Mouse (Mus musculus): Measurements from ENCODE around the gene Wdcp.
"Not testable (repeated sequence)": the region's sequence is repeated elsewhere in the genome, so short reads cannot be mapped to it uniquely, and the experiment has no call there.

The Wdcp gene

GRCm38 (mm10) chr12:4868924-4869323 lies 25.8 kb downstream of the Wdcp start:
- DNase-seq (ENCODE audit: low read depth, low spot score), result no peak

- DNase-seq (ENCODE audit: low read depth, low spot score), result no peak
These were observed 28.2 kb downstream of the Wdcp start for GRCm38 (mm10) chr12:4871260-4871659.

GRCm38 (mm10) chr12:4872273-4872672 lies 29.2 kb downstream of the Wdcp start:
- peak; percentile 28 for DNase-seq (ENCODE audit: low read depth, low spot score)

GRCm38 (mm10) chr12:4872983-4873477 lies 29.9 kb downstream of the Wdcp start:
- peak; percentile 68 for DNase-seq (ENCODE audit: low read depth, low spot score)

- no peak for DNase-seq (ENCODE audit: low read depth, low spot score)
These were observed 30.4 kb downstream of the Wdcp start for GRCm38 (mm10) chr12:4873531-4873930.

- peak; percentile 84 for DNase-seq (ENCODE audit: low read depth, low spot score)
These were observed 31.2 kb downstream of the Wdcp start, which contains the start of gene Mfsd2b for GRCm38 (mm10) chr12:4874161-4874927. Gene Mfsd2b (minus strand): TSS chr12:4874359.

- DNase-seq (ENCODE audit: low read depth, low spot score), result no peak
These were observed 32.5 kb downstream of the Wdcp start for GRCm38 (mm10) chr12:4875623-4876022.

GRCm38 (mm10) chr12:4878296-4878783 lies 35.2 kb downstream of the Wdcp start:
- DNase-seq (ENCODE audit: low read depth, low spot score), result no peak

- DNase-seq (ENCODE audit: low read depth, low spot score), result no peak
These were observed 35.9 kb downstream of the Wdcp start for GRCm38 (mm10) chr12:4879048-4879447.

GRCm38 (mm10) chr12:4882086-4882485 lies 39.0 kb downstream of the Wdcp start:
- no peak for DNase-seq (ENCODE audit: low read depth, low spot score)

GRCm38 (mm10) chr12:4885062-4885461 lies 42.0 kb downstream of the Wdcp start:
- DNase-seq (ENCODE audit: low read depth, low spot score), result no peak

GRCm38 (mm10) chr12:4886581-4886980 lies 43.5 kb downstream of the Wdcp start:
- DNase-seq (ENCODE audit: low read depth, low spot score), result not testable (repeated sequence)

- no peak for DNase-seq (ENCODE audit: low read depth, low spot score)
These were observed 45.6 kb downstream of the Wdcp start for GRCm38 (mm10) chr12:4888739-4889138.

GRCm38 (mm10) chr12:4889251-4889650 lies 46.1 kb downstream of the Wdcp start:
- no peak for DNase-seq (ENCODE audit: low read depth, low spot score)

- no peak for DNase-seq (ENCODE audit: low read depth, low spot score)
These were observed 46.8 kb downstream of the Wdcp start for GRCm38 (mm10) chr12:4889891-4890290.

GRCm38 (mm10) chr12:4898024-4898423 lies 54.9 kb downstream of the Wdcp start:
- no peak for DNase-seq (ENCODE audit: low read depth, low spot score)

- peak; percentile 34 for DNase-seq (ENCODE audit: low read depth, low spot score)
These were observed 62.8 kb downstream of the Wdcp start for GRCm38 (mm10) chr12:4905946-4906345.

GRCm38 (mm10) chr12:4906476-4906875 lies 63.4 kb downstream of the Wdcp start:
- peak; percentile 21 for DNase-seq (ENCODE audit: low read depth, low spot score)

- peak; percentile 91 for DNase-seq (ENCODE audit: low read depth, low spot score)
These were observed 64.1 kb downstream of the Wdcp start, which contains the start of gene Ubxn2a for GRCm38 (mm10) chr12:4906951-4907906. Gene Ubxn2a (minus strand): TSS chr12:4907705.

GRCm38 (mm10) chr12:4908391-4908790 lies 65.3 kb downstream of the Wdcp start:
- no peak for DNase-seq (ENCODE audit: low read depth, low spot score)
